Mouse (Mus musculus): ENCODE results near the gene Lcor.

GRCm38 (mm10) chr19:41597170-41597894 is 114.9 kb downstream of the Lcor start:
- no peak for TF ChIP-seq CTCF (IDR thresholded peaks at IDR 0.05; ENCODE audit: low read depth)
- no peak for TF ChIP-seq EP300 (optimal IDR thresholded peaks at IDR 0.05)

Measured in stomach, postnatal 0 days (tissue).